Mouse (Mus musculus) embryo, embryonic 10.5 days (tissue): Measurements from ENCODE around the gene Tmem230.
"Not testable (repeated sequence)": the region's sequence is repeated elsewhere in the genome, so short reads cannot be mapped to it uniquely, and the experiment has no call there.

Experiments
- DNase-seq: peaks from one replicate; pipeline ENCODE4 v3.0.0-alpha.2; 2015; ENCODE audit warnings: low spot score

Tmem230 gene

DNA sequence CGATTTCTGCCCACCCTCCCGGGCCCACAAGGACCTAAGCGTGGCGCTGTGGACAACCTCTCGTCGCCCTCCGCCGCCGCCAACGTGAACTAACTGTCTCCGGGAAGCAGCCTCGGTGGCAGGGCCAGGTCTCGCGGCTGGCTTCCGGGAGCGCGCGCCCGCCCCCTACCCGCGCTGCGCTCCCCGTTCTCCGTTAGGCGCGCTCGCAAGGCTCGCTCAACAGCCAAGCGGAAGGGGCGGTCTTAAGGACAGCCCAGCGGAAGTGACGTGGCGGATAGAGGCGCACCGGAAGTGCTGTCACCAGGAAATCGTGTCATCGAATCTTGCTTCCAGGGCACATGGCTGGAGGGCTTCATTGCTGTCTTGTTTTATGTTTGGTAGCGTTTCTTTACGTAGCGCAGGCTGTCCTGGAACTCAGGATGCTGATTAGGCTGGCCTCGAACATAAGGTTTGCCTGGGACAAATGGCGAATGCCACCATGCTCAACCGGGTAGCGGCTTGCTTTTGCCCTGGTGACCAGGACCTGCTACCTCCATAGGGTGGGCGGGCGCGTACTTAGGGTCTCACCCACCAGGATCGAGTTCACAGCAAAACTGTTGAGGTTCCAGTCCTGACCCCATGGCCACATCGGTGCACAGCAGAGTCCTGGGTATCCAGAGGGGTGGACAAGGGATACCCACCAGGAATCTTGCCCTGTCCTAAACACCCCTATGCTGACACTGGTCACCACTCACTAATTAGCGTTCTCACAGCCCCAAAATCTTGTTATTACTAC is at the start of gene Tmem230:
TSS of gene Tmem230 (minus strand) at position 269 of the 775 bp plus-strand sequence.
- DNase-seq, result peak; percentile 99

DNA sequence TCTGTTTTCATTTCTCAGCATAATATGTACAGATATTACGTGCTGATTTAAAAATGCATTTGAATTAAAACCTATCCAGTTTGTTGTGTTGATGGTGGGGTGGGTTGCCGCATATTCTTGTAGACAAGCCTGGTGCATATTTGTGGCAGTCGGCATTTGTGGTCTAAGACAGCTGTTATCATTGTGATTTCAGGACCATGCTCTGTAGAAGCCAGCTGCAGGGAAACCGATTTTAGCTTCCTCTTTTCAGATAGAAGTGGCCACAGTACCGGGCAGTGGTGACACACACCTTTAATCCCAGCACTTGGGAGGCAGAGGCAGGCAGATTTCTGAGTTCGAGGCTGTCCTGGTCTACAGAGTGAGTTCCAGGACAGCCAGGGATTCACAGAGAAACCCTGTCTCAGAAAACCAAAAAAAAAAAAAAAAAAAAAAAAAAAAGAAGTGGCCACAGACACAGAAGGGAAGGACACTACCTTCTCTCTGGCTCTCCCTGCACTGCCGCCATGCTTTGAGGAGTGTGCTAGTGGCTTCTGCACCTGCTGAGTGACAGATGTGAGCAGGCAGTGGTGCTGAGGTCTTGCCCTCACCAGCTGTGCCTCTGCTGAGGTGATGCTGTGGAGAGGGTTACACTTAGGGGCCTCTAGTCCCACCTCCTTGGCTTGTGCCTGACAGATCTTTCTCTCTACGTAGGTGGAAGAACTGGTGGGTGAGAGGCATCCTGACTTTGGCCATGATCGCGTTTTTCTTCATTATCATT is 46.3 kb upstream of the Tmem230 start:
- DNase-seq, result no peak

DNA sequence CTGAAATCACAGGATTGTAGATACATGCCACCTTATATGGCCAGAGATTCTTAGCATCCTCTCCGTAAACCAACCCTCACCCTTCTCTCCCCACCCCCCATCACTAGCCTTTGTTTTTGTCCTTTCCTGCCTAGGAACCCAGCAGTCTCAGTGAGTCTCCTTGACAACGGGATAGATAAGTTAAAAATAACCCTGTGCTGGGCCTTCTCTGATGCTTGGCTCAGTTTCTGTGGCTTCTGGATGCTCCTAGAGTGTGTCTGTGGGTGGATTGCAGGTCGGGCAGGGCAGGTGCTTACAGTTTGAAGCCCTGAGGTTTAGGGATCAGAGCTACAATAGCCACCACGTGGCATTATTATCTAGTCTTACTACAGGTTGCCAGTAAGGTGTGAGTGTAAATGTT is 44.5 kb upstream of the Tmem230 start:
- no peak for DNase-seq

DNA sequence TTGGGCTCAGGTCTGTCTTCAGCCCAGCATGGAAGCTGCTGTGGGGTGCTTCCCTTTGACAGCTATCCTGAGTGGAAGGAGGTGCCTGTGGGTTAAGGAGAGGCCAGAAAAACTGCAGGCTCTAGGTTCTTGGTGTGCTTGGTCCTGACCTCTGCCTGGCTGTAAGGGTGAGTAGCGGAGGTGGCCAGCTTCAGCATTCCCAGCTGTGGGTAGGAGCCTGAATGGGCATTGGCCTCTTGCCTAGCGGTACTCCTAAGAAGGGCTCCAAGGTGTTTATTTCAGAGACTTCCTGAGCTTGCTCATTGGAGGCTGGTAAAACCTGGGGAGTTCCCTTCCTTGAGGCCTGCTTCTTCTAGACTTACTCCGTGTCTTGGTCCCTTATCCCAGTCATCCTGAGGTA is 43.7 kb upstream of the Tmem230 start:
- no peak for DNase-seq

DNA sequence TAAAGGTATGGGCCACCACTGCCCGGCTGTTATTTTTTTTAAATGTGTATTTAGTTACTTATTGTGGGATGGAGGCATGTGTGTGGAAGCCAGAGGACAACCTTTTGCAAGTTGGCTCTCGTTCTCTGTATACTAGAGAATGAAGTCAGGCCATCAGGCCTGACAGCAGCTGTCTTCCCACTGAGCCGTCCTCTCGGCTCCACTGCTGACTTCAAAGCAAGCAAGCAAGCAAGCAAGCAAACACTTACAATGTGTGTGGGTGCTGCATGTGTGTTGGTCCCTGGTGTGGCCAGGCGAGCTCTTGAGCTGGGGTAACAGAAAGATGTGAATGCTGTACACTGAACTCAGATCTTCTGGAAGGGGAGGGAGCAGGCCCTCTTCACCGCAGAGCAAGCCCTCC is 43.2 kb upstream of the Tmem230 start:
- DNase-seq, result no peak

DNA sequence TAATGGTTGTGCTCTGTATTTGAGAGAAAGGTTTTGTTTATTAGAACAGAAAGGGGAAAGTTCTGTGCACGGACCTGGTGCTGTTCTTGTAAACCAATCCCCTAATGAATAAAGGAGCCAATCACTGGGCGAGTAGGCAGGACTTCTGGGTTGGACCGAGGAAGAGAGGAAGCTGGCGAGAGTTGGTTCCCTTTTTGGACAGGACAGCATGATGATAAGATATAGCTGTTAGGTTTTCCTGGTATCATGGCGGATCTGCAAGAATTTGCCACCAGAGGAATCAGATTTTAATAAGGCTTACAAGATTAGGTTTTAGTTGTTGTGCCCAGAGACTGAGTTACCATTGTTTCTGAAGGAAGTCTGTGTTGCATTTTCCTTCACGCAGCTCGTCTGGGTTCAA is 41.6 kb upstream of the Tmem230 start:
- not testable (repeated sequence) for DNase-seq

DNA sequence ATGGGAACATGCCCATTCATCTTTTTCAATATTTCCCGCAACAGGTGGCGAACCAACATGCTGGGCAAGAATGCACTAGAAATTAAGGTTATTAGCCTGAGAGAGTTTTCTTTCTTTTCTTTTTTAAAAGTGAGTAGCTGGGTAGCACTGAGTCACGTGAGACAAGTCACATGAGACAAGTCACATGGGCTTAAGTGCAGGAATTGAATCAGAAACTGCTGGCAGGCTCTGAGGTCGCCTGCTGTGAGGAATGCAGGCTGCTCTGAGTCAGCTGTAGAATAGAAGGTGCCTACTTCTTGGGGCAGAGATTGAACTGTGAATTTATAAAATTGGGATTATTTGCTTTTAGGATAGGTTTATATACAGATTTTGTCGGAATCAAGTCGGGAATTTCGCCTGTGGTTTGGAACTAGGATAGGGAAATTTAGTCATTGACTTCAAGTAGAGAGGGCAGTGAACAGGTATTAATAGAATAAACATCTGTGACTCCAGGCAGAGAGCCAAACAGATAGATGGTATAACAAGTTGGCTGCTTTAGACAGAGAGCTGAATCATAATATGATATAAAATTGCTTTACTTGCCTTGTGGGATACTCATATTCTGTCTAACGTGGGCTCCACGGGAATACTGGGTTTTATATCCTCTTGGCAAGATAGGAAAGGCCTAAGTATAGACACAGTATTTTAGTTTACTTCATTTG is 38.9 kb upstream of the Tmem230 start:
- no peak for DNase-seq

DNA sequence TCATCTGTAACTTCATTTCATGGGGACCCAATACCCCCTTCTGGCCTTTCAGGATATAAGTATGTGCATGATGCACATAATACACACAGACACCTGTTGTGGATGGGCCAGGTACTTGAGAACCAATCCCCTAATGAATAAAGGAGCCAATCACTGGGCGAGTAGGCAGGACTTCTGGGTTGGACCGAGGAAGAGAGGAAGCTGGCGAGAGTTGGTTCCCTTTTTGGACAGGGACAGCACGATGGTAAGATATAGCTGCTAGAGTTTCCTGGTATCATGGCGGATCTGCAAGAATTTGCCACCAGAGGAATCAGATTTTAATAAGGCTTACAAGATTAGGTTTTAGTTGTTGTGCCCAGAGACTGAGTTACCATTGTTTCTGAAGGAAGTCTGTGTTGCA is 38.1 kb upstream of the Tmem230 start:
- DNase-seq, result not testable (repeated sequence)

DNA sequence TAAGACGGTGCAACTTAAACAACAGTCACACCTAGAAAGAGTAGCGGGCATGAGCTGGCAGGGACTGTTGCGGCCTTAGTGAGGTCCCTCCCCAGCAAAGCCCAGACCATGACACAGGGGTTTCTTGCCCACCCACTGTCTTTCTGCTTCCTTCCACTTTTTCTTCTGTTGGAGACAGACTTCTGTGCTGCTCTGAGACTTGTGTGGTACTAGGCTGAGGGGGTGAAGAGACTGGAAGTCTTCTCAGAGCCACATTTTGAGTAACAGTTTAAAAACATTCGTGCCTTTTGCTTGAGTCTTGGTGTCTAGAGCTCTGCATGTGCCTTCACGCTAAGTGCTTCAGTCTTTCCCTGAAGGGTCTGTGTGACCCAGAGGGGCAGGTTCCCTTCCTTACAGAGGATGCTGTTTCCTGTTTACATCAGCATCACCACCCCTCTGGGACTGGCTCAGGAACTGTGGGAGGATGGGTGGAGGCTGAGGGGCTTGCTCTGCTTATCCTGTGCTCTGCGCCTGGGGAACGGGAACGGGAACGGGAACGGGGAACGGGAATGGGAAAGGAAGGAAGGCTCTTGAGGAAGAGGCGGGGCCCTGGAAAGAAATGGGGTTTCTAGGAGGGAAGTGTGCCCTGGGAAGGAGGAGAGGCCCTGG is 37.0 kb upstream of the Tmem230 start:
- no peak for DNase-seq

DNA sequence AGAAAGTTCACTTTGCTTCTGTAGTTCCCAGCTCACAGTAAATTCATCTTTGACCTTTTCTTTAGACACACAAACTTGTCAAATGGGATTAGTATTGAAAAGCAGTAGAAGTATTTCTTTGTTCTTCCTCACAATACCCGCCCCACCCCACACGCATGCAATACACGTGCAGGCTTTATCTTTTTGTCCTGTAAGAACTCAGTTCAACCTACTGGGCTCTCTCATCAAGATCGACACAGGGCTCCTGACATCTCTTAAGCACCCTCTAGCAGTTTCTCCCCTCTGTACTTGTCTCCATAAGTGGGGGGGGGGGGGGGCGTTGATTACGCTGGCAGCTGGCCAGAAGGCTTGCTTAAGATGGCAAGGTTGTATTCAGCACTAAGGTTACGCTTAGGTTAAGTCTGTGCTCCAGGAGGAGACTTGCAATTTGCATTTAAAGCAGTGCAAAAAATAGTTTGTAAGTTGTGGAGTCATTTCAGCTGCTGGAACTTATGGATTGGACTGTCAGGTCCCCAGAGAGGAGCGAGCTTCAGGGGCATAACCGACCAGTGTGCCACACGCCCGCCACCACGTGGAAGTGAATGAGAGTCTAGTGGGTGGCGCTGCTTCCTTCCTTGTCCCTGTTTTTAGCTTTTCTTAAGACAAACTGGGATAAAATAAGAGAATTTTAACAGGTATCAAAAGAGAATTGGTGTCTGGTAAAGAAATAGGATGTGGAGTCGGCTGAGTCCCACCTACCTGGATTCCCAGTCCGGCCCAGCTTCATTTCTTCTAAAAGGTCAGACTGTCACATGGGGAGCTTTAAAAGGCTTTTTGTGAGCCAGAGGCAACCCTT is 35.8 kb upstream of the Tmem230 start:
- DNase-seq, result peak; percentile 23

DNA sequence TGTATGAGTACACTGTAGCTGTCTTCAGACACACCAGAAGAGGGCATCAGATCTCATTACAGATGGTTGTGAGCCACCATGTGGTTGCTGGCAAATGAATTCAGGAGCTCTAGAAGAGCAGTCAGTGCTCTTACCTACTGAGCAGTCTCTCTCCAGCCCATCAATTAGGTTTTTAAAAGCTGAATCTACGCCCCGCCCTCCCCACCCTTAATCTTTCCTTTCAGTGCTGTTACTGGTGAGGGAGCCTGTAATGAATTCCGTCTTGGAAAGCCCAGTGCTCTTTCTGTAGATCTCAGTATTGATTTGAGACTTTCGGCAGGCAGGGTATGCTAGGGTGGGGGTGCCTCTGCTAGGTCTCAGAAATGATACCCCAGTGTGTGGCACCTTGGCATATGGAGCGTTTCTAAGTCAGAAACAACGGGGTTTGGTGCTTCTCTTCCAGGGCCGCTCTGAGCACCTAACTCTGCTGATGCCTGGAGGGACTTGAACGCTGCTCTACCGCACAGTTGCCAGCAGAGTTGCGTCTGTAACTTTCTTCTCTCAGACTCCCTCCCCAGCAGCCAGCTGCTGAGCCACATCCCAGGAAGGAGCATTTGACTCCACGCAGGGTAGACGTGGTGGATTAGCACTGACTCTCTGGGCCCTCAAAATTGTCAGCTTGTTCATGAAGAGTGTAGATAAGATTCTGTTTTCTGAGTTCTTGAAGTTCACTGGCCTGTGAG is 35.0 kb upstream of the Tmem230 start:
- peak; percentile 27 for DNase-seq

DNA sequence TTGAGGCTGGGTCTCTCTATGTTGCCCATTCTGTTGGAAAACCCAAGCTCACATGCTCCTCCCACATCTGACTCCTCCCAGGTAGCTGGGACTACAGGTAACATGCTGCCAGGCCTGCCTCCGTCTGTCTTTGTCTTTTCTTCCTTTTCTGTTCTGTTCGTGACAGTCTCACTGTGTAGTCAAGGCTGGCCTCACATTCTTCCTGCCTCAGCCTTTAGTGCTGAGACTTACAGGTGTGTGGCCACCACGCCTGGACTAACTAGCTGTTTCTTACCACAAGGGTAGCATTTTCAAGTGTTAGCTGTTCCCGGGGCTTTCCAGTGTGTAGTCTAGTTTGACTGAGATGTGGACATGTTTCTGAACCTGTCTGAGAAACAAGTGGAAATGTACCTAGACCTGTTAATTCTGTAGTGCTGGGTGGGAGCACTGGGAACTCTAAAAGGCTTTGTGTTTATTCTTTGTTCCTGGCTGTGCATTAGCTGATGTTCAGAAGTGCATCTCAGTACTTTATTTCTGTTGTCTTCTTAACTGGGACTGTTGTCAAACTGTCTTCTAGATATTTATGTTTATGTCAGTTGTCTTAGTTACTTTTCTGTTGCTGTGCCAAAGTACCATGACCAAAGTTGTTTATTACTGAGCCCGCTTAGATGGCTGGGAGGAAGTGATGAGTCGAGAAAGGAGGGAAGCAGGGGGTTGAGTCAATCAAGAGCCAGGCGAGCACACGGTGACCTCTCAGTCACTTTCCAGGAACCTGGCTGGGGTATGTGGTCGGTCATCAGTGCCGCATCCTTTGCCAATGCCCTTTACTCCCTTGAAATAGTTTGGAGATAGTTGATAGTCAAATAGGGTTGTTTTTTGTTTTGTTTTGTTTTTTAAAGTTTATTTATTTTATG is 34.2 kb upstream of the Tmem230 start:
- no peak for DNase-seq

DNA sequence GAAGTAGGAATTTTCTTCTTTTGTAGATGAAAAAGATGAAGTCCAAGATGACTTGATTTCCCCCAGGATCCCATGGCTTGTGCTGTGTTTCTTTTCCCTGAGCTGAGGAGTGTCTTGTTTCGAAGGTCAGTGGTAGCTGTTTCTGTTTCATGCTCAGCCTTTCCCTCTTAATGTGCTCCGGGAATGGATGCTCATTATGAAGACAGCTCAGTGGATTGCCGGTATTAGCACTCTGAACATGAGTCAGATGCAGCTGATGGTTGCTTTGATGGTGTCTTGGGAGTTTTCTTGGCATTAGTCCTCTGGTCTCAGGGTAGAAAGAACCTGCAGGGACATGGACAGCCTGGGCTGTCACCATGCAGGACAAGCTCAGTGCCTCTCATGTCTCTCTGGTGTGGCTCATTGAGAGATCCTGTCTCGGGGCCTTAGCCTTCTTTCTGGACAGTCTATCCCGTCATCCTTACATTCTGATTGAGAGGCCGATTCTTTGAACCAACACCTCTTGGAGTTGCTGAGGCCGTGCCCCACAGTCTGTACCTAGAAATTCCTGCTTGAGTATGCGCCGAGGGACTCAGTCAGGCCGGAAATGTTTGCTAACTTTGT is 33.0 kb upstream of the Tmem230 start:
- no peak for DNase-seq

DNA sequence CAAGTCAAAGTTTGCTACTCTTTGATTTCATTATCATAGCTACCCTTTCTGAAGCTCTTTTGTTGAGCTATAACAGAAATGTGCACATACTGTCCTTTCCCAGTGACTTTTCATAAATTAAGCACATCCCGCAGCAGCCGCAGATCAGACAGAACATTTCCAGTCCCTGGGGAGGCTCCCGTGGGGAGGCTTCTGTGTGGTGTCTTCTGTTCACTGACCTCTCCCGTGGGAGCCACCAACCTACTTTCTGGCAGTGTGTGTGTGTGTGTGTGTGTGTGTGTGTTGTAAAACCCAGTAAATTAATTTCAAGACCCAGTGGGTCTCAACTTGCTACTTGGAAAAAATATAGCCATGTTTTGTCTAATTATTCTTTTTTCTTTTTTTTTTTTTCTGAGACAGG is 32.4 kb upstream of the Tmem230 start:
- no peak for DNase-seq

DNA sequence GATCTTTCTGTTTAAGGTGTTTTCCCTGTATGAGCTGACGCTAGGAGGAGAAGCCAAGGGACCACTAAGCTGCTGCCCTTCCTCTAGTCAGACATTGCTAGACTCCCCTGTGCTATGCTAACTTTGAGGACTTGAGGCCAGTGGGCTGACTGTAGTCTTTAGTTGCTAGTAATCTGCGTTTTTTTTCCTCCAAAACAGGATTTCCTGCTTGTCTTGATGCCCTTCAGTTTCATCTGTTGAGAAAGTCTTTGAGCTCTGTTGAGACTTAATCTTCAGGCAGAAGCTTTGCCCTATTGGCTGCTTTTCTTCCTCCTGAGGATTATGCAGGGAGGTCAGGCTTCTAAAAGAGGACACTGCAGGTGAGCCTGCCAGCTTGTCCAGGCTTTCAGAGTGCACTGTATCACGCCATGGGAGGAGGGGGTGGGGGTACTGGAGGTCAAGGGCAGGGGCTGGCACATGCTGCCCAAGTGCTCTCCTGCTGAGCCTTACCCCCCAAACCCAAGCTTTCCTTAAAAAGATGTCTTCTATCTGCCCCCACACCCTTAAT is 31.8 kb upstream of the Tmem230 start:
- no peak for DNase-seq

DNA sequence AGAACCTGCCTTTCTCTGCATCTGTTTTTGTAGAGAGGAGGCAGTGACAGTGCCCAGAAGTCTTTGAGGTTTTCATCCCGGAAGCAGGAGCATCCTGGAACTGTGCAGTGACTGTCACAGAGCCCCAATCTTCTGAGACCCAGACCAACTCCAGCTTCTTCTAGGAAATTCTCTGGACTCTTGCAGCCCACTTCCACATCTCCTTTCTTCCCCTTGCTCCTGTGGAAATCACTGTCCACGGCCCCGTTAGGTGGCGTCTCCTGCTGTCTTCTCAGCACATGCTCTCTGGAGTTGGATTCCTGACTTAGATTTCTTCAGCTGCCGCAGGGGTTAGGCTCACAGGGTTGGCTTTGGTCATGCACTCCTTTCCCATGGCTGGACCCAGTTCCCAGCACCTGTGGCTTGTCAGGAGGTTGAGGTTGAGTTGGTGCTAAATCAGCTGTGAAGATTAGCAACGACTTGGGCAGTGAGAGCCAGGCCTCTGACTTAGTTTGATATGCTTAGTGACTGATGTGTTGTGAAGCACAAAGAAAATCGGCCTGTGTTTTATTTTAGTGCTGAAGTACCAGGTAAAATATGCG is 30.8 kb upstream of the Tmem230 start:
- no peak for DNase-seq

DNA sequence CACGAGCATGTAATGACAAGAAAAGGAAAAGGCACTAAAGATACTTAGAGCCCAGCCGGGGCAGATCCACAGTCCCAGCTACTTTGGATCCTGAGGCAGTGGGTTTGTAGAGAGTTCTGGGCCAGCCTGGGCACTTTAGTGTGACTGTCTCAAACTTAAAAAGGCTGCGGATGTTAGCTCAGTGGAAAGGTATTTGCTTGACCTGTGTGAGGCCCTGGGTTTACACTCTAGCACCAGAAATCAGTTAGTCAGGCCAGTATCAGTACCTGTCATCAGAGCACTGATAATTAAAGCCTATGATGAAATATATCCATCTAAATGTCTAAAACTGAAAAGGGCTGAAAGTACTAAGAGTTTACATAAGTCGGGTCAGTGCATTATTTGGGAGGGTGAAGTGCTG is 28.6 kb upstream of the Tmem230 start:
- DNase-seq, result no peak

DNA sequence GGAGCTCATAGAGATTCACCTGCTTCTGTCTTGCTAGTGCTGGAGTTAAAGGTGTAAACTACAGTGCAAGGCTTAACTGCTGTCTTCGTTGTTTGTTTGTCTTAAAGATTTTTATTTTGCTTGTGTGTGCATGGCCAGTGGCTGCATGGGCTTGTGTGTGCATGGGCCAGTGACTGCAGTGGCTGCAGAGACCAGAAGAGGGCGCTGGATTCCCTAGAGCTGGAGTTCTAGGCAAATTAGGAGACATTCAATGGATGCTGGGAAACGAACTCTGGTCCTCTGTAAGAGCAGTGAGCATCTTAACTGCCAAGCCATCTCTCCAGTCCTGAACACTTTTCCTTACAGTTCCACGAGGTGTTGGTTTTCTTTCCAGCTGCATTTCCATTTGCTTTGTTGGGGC is 27.9 kb upstream of the Tmem230 start:
- DNase-seq, result no peak
